Mouse (Mus musculus): ENCODE results near the gene Dnajb2. TPM values are rescaled to one million over a fixed set of nuclear protein-coding genes. Genes with fewer than 3 reads are reported as not detected.

The Dnajb2 gene
- total and polyA plus RNA-seq, 2 experiments from 2014 or later = 34.9 to 35.0 TPM

DNA sequence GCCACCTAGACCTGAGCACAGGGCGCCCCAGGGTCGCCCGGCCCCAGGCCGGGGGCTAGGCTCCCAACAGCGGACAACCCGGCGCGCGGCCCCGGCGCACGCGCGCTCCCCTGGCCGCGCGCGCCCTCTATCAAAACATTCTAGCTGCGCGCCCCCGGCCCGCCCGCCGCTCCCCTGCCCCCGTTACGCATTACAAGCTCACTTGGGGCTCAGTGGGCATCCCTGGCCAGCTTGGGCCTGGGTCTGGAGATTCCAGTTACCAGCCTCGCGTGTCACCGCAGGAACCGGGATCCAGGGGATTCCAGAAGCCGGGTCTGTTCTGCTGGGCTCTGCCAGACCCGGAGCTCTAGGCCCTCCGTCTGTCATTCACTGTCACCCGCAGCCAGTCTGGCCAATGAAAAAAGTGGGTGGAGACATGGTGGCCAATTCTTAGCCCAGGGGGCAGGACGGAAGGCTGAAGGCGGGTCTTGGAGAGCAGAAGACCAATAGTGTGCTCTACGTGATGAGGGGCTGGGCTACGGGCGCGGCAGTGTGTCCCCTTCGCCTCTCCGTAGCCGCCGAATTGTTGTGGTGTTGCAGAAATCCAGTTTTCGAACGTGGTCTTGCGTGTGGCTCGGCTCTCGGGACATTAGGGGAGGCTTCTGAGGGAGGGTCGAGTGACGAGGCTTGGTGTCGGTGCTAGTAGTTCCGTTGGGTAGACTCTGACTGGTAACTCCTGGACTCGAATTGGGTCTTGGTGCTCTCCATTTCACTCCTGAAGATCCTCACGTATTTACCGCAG is 44.4 kb upstream of the Dnajb2 start, which contains the start of the genes Ankzf1 and Atg9a:
Gene Ankzf1, plus strand, starts transcription at position 530 of the 781 bp plus-strand sequence.
Gene Atg9a, minus strand, starts transcription at position 575 of the 781 bp plus-strand sequence.
- H3K36me3 ChIP-seq (replicated peaks; ENCODE audit: control insufficient read depth, insufficient read depth, low read length) = peaks cover 33% of the 10 kb centered on the region
- peaks cover 18% of the 10 kb centered on the region for H3K4me1 ChIP-seq (ENCODE audit: control insufficient read depth, insufficient read depth)
- TF ChIP-seq EP300 (IDR thresholded peaks at IDR 0.05; ENCODE audit: low read depth) (0 out of 2 replicates have a peak, but pooled peaks have one; percentile 24), CTCF (IDR thresholded peaks at IDR 0.05; ENCODE audit: low read depth) (no peak; the same call in 1 of the 2 replicates)
- H3K9me3 ChIP-seq (replicated peaks; ENCODE audit: control insufficient read depth, low read length) = no peaks in the 10 kb centered on the region
- H3K27ac ChIP-seq (ENCODE audit: low read depth) = peak within 1 kb of the TSS; percentile 94
- WGBS = under 1% methylated on average over 56 of the region's 56 CpGs
- peak within 1 kb of the TSS; percentile 89 for H3K9ac ChIP-seq (replicated peaks; ENCODE audit: low read depth, low read length)
- ATAC-seq (ENCODE audit: insufficient read depth, low read depth) (peak; percentile 99), DNase-seq (ENCODE audit: low spot score) (peak; percentile 99)
- H3K4me2 ChIP-seq (ENCODE audit: low read depth, low read length) = peak within 1 kb of the TSS; percentile 99
- H3K27me3 ChIP-seq (ENCODE audit: control insufficient read depth, insufficient read depth, low read length) = no peaks in the 10 kb centered on the region
- peak within 1 kb of the TSS; percentile 85 for H3K4me3 ChIP-seq (ENCODE audit: low read depth, low read length)

- Histone ChIP-seq H3K4me1 (ENCODE audit: control insufficient read depth, insufficient read depth) (peaks cover 18% of the 10 kb centered on the region), H3K27ac (ENCODE audit: low read depth) (peak overlapping the region; percentile 94), H3K36me3 (replicated peaks; ENCODE audit: control insufficient read depth, insufficient read depth, low read length) (peaks cover 33% of the 10 kb centered on the region), H3K4me2 (ENCODE audit: low read depth, low read length) (peak overlapping the region; percentile 99), H3K9ac (replicated peaks; ENCODE audit: low read depth, low read length) (peak overlapping the region; percentile 89), H3K27me3 (ENCODE audit: control insufficient read depth, insufficient read depth, low read length) (no peaks in the 10 kb centered on the region), H3K9me3 (replicated peaks; ENCODE audit: control insufficient read depth, low read length) (no peaks in the 10 kb centered on the region), H3K4me3 (ENCODE audit: low read depth, low read length) (peak overlapping the region; percentile 85)
- DNase-seq (ENCODE audit: low spot score) (peak; percentile 28), ATAC-seq (ENCODE audit: insufficient read depth, low read depth) (peak; percentile 39)
- under 1% methylated on average over 19 of the region's 19 CpGs for WGBS
- TF ChIP-seq CTCF (IDR thresholded peaks at IDR 0.05; ENCODE audit: low read depth) (no peak), EP300 (IDR thresholded peaks at IDR 0.05; ENCODE audit: low read depth) (no peak)
These were observed 43.8 kb upstream of the Dnajb2 start for GRCm38 (mm10) chr1:75192452-75192851.

DNA sequence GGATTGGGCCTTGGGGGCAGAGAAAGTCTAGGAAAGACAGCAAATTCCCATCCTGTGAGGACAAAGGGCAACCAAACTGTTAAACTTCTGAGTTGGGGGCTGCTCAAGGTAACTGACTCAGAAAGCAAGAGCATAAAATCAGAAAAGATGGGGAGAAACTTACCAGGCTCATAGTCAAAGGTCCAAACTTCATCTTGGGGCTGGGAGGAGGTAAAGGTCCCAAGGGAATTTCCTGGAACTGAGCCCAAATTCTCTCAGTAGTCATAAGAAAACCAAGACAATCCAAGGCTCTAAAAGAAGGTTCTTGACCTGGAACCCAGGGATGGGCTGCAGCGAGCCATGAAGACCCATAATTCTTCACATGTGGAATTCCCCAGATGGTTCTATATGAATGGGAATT is 35.0 kb upstream of the Dnajb2 start:
- H3K4me1 ChIP-seq (ENCODE audit: control insufficient read depth, insufficient read depth) = no peaks in the 10 kb centered on the region
- no peak overlapping the region for H3K27ac ChIP-seq (ENCODE audit: low read depth)
- TF ChIP-seq CTCF (IDR thresholded peaks at IDR 0.05; ENCODE audit: low read depth) (no peak), EP300 (IDR thresholded peaks at IDR 0.05; ENCODE audit: low read depth) (no peak)
- no peak overlapping the region for H3K4me3 ChIP-seq (ENCODE audit: low read depth, low read length)
- DNase-seq (ENCODE audit: low spot score) (no peak), ATAC-seq (ENCODE audit: insufficient read depth, low read depth) (no peak)
- WGBS = 78% methylated on average over 1 of the region's 1 CpGs
- no peaks in the 10 kb centered on the region for H3K27me3 ChIP-seq (ENCODE audit: control insufficient read depth, insufficient read depth, low read length)
- no peak overlapping the region for H3K4me2 ChIP-seq (ENCODE audit: low read depth, low read length)
- H3K9me3 ChIP-seq (replicated peaks; ENCODE audit: control insufficient read depth, low read length) = no peaks in the 10 kb centered on the region
- no peak overlapping the region for H3K9ac ChIP-seq (replicated peaks; ENCODE audit: low read depth, low read length)
- H3K36me3 ChIP-seq (replicated peaks; ENCODE audit: control insufficient read depth, insufficient read depth, low read length) = peaks cover 39% of the 10 kb centered on the region

- Histone ChIP-seq H3K4me2 (ENCODE audit: low read depth, low read length) (peak overlapping the region; percentile 89), H3K27ac (ENCODE audit: low read depth) (no peak overlapping the region), H3K9me3 (replicated peaks; ENCODE audit: control insufficient read depth, low read length) (no peaks in the 10 kb centered on the region), H3K4me1 (ENCODE audit: control insufficient read depth, insufficient read depth) (peaks cover 23% of the 10 kb centered on the region), H3K4me3 (ENCODE audit: low read depth, low read length) (peak overlapping the region; percentile 91), H3K36me3 (replicated peaks; ENCODE audit: control insufficient read depth, insufficient read depth, low read length) (peaks cover 18% of the 10 kb centered on the region), H3K27me3 (ENCODE audit: control insufficient read depth, insufficient read depth, low read length) (no peaks in the 10 kb centered on the region), H3K9ac (replicated peaks; ENCODE audit: low read depth, low read length) (peak overlapping the region; percentile 58)
- TF ChIP-seq EP300 (IDR thresholded peaks at IDR 0.05; ENCODE audit: low read depth) (no peak), CTCF (IDR thresholded peaks at IDR 0.05; ENCODE audit: low read depth) (no peak)
- 10% methylated on average over 34 of the region's 34 CpGs for WGBS
- DNase-seq (ENCODE audit: low spot score) = no peak
- ATAC-seq (ENCODE audit: insufficient read depth, low read depth) = no peak
These were observed 27.1 kb upstream of the Dnajb2 start for GRCm38 (mm10) chr1:75208967-75209678.

DNA sequence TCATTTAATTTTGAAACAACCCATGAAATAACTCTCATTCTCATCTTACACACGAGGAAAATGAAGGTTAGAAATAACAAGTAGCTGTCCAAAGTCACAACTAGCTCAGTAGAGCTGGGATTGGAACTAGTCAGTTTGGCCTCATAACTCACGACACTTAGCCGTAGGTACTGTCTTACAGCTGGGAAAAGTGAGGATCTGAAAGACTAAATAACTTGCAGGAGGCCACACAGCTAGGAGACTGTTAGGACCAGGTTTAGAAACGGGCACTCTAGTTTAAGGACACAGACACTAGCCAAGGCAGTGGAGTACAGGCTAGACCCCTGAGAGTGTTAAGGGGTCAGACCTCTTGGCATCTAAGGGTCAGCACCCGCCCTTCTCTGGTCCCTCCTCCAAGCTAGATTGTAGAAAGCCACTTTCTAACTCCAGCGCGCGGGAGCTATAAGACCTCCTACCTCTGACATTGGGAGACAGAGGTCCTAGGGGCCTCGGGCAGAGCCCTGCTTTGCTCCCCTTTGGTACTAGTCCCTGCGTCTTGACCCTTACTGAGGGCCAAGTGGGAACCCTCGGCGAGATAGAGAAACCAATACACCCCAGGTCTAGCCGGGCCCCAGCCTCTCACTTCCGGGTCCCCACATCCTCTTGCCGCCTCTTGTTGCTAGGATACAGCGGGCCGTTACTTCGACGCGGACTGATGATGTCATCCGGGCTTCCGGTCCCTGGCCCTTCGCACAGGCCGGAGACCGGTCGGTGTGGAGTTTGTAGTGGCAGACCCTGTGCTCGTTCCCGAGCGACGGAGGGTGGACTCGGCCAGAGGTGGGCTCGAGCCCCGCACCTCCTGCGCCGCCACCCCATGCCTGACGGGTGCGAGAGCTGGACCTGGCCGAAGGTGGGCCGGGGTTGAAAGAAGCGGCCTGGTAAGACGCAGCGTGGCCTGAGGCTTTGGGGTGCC is 25.8 kb upstream of the Dnajb2 start, which contains the start of the genes Glb1l and Stk16:
Gene Glb1l, minus strand, starts transcription at position 678 of the 952 bp plus-strand sequence.
Gene Stk16, plus strand, starts transcription at position 703 of the 952 bp plus-strand sequence.
- 5% methylated on average over 42 of the region's 42 CpGs for WGBS

More for the DNA sequence above, 25.8 kb upstream of the Dnajb2 start, which contains the start of the genes Glb1l and Stk16:
- Histone ChIP-seq H3K4me3 (ENCODE audit: low read depth, low read length) (peak within 1 kb of the TSS; percentile 91), H3K4me2 (ENCODE audit: low read depth, low read length) (peak within 1 kb of the TSS; percentile 89), H3K27me3 (ENCODE audit: control insufficient read depth, insufficient read depth, low read length) (no peaks in the 10 kb centered on the region), H3K27ac (ENCODE audit: low read depth) (peak within 1 kb of the TSS; percentile 59), H3K36me3 (replicated peaks; ENCODE audit: control insufficient read depth, insufficient read depth, low read length) (peaks cover 31% of the 10 kb centered on the region), H3K4me1 (ENCODE audit: control insufficient read depth, insufficient read depth) (peaks cover 29% of the 10 kb centered on the region), H3K9me3 (replicated peaks; ENCODE audit: control insufficient read depth, low read length) (no peaks in the 10 kb centered on the region), H3K9ac (replicated peaks; ENCODE audit: low read depth, low read length) (peak within 1 kb of the TSS; percentile 92)
- TF ChIP-seq EP300 (IDR thresholded peaks at IDR 0.05; ENCODE audit: low read depth) (peak; percentile 33; the same call in 1 of the 2 replicates), CTCF (IDR thresholded peaks at IDR 0.05; ENCODE audit: low read depth) (no peak)
- peak; percentile 91 for ATAC-seq (ENCODE audit: insufficient read depth, low read depth)
- peak; percentile 95 for DNase-seq (ENCODE audit: low spot score)
